Mouse (Mus musculus) brain, embryonic 14.5 days (tissue): ENCODE data around the gene Rad51b. TPM values are rescaled to one million over a fixed set of nuclear protein-coding genes. Genes with fewer than 3 reads are reported as not detected.

Source experiments
- DNase-seq: peaks from one replicate; pipeline ENCODE4 v3.0.0-alpha.2; 2011; ENCODE audit warnings: low read depth
- CTCF ChIP-seq: fragments of 200-500 bp; IDR thresholded peaks from 2 replicates; pipeline ENCODE4 v1.5.1; 2012; ENCODE audit warnings: inconsistent platforms, mild to moderate bottlenecking, moderate library complexity, borderline replicate concordance; ENCODE audit not compliant: insufficient read depth, insufficient read length; ENCODE audit errors: extremely low read depth
- POLR2A ChIP-seq: fragments of 200-500 bp; IDR thresholded peaks from 2 replicates; pipeline ENCODE4 v1.6.1; 2012; ENCODE audit warnings: mild to moderate bottlenecking, inconsistent platforms, borderline replicate concordance; ENCODE audit not compliant: poor library complexity, insufficient read depth, insufficient read length, severe bottlenecking; ENCODE audit errors: extremely low read depth
- polyA plus RNA-seq: library from polyadenylated mRNA; depleted of rRNA; stranded (reverse); fragments of >200 nt; gene quantifications from 2 replicates; pipeline ENCODE4 v1.2.3, GENCODE M21; 2012

The Rad51b gene
- polyA plus RNA-seq, 1 experiment: 1.1 TPM

DNA sequence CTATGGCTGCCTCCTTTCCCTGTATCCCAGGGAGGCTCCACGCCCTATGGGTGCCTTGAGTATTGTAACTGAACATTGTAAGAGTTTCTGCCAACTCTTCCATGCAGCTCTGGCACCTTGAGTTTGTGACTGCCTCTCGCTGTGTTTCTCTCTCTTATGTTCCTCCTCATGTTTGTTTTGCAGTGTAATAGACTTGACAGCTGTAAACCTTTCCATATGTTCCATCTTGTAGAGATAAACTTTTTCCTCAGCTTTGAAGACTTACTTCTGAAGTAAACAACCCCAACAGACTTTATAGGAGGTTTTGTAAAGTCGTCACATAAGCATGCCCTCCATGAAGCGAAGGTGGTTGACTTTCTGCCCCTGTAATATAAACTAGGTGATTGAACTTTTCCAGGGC is 134.1 kb downstream of the Rad51b start:
- no peak for DNase-seq
- TF ChIP-seq CTCF (no peak), POLR2A (no peak)

DNA sequence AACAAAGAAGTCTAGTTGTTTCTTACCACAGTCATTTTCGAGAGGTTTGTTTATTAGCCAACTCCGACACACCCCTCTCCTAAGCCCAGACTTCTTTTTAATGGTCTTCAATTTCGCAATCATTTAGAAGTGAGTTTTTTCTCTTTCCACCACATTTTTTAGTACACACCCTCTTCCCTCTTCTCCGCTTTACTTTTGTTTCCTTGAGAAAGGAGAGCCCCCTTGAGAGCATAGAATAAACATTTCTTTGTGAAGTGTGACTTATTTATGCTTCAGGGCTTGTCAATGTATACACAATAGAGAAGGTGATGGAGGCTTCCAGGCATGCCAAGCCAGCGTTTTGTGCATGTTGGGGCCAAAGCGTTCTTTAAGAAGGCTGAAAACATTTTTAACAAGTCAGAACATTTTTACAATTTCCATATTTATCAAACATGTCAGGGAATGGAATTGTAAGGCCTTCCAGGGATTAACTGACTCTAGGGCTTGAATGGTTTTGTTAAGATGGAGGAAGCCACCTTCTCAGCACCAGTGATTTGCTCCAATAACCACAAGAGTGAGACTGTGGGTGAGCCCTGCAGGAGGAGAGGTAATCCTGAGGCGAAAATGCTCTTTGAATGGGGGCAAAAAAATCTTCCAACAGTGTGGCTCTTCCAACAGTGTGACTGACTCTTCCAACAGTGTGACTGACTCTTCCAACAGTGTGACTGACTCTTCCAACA is 136.8 kb downstream of the Rad51b start:
- TF ChIP-seq POLR2A: no peak
- peak; percentile 42 for DNase-seq

DNA sequence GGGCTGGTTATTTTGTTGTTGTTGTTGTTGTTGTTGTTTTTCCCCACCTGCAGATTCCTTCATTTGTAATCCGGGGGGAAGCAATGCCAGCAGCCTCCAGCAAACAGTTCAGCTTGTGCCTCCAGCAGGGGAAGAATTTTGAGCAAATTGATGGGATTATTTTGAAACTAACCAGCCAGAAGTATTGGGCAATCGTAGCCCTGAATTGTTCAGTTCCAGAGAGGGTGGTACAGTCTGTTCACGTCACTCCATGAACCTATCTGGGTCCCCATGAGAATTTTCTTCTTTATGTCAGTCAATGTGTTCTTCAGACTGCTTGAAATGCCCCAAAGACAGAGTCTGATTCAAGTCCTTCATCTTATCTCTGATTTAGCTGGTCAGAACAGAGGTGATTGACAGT is 138.4 kb downstream of the Rad51b start:
- no peak for DNase-seq
- TF ChIP-seq CTCF (no peak), POLR2A (no peak)

DNA sequence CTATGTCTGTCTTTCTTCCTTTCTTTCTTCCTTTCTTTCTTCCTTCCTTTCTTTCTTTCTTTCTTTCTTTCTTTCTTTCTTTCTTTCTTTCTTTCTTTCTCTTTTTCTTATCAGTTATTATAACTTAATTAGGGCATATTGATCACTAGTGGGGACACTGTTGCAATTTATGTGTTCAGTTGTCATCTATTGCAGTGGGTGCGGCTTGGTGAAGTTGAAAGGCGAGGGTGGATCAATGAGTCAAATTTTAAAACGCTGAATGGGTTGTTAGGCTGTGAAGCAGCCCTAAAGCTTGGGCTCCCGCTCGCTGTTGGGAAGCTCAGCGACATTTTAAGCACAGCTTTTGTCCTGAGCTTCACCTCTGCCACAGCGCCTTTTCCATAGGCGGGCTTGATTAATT is 139.0 kb downstream of the Rad51b start:
- TF ChIP-seq POLR2A: no peak
- no peak for TF ChIP-seq CTCF
- no peak for DNase-seq

DNA sequence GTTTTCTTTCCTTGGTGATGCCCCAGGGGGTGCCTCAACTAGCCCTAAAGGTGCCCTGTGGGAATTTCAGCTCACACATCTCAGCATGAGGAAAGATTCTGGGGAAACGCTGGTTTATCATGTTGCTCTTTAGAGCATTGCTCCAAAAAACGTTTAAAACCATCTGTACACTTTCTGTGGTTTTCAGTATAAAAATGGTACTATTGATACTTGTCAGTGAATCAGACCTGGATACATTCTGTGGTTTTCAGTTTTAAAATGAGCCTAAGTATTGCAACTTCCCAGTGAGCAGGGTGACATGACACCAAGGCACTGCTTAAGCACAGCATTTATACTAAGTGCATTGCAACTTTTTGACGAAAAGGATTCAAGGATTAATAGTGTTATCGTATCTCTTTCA is 139.8 kb downstream of the Rad51b start:
- DNase-seq: no peak
- TF ChIP-seq CTCF (no peak), POLR2A (no peak)

DNA sequence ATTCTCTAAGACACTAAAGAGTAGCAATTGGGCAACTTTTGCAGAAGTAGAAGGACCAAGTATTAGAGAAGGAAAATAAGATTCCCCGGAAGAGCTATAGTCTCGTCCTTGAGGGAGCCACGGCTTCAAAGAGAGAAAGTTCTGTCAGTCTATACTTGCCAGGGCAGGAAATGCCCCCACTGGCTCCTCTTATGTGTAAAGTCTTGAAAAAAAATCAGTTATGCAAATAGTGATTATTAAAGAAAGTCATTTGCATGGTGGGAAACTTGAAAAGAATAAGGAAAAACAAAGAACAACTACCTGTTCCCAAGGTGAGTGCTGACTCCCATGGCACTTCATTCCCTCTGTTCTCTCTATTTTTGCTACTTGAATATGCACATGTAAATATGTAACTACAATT is 140.5 kb downstream of the Rad51b start:
- TF ChIP-seq CTCF (no peak), POLR2A (no peak)
- DNase-seq: no peak

DNA sequence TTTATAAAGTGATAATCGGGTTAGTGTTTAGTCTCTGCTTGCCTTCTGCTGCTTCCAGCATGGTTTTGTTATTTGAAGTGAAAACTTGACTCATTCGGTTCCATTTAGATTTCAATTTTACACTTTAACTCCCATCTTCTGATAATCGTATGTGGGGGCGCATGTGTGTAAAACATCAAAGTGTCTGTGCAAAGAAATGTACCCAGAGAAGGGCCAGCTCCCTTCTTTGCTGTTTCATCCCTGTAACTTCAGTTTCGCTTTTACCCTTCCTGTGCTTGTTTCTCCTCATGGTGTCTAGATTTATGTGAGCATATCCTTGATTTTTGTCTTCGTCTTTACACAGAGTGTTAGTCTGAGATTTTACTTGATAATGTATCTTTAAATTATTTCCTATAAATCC is 142.9 kb downstream of the Rad51b start:
- DNase-seq: no peak
- no peak for TF ChIP-seq CTCF
- TF ChIP-seq POLR2A: no peak

DNA sequence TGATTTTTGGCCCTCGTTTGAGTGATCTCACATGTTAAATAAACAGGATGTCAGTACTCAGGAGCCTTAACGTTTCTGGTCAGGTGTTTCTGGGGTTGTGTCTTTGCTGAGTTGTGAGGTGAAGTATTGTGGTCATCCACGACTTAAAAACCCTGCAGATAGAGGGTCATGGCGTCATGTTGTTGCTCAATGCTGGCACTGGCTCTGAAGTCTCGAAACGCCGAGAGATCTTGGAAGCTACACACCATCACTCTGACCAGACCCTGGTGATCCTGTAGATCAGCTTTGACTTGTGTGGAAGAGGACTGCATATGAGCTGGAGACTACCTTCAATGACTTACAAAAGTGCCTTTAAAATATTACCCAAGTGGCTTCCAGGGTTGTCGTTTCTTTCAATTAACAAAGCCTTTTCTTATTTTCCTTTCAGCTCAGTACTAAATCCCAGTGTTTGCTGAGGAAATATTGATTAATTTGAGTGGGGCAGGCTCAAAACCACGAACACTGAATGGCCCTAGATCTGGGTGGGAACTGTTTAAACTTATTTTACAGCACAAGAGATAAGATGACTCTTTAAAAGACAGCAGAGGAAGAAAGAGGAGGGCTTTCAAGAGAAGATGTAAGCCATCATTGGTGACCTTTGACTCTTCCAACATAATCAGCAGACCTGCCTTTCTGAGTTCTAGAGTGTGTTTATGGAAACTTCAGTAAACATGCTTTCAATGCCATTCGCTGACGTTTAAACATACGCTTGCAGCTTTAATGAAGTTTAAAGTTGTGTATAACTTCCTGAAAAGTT is 144.3 kb downstream of the Rad51b start:
- DNase-seq: no peak
- TF ChIP-seq CTCF (no peak), POLR2A (no peak)

DNA sequence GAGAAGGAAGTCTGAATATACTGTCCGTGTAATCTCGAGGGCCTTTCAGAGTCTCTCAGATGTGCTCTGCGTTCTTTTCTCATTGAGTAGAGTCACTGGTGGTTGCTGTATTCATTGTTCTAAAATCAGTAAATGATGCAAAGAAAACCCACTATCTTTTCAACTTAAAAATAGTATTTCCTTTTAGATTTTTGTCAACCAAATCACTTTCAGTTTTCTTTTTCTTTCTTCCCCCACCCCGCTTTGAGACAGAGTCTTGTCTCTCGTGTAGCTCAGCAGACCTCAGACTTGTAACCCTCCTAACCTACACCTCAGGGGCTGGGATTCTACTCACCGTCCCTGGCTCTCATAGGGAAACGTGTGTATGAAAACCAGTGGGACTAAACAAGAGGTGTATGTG is 145.0 kb downstream of the Rad51b start:
- TF ChIP-seq POLR2A (no peak), CTCF (no peak)

DNA sequence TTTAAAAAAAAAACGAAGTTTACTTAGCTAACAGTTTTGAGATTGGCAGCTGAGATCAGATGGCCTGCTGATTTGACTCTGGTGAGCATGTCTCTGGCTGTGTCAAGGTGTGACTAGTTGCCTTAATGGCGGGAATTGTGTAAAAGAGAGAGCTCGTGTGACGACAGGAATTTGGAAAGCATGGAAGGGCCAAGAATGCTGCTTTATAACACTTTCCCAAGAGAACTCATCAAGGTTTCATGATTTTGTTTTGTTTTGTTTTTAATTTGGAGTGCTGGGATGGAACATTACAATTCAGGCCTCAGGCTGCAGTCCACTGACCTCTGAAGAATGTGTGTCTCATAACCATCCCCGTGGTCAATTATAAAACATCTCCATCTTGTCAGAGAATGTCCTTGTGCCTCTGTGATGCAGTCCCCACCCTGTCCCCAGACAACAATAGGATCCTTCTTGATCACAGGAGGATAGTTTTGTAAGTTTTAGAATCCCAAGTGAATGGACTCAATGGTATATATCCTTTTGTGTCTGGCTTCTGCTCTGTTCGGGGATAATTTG is 145.8 kb downstream of the Rad51b start:
- no peak for TF ChIP-seq CTCF
- no peak for TF ChIP-seq POLR2A
- no peak for DNase-seq

More for the DNA sequence above, 145.0 kb downstream of the Rad51b start:
- DNase-seq: no peak

DNA sequence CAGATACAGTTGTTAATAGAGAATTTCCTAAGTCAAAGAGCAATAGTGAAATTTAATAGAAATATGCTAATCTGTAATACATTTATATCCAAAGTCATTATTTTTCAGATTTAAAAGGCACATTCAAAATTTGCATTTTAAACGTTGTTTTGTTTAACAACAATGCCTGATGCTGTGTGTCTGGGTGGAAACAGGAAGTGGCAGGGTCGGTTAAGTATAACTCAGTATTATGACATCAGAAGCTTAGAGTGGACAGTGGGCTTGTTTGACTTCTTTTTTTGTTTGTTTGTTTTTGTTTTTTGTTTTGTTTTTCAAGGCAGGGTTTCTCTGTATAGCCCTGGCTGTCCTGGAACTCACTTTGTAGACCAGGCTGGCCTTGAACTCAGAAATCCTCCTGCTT is 147.6 kb downstream of the Rad51b start:
- TF ChIP-seq POLR2A (no peak), CTCF (no peak)
- DNase-seq: no peak

DNA sequence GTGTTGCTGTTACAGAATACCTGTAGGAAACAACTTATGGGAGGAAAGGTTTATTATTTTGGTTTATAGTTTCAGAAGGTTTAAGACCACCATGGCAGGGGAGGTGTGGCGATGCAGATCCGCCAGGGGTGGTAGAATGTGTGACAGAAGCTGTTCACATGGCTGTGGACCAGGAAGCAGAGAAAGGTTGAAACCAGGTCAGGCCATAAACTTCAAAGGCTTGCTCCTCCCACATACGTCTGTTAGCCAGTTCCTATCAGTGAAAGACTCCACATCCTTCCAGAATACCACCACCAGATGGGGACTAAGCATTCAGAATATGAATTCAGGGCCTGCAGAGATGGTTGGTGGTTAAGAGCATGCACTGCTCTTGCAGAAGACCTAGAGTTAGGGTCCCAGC is 150.0 kb downstream of the Rad51b start:
- no peak for DNase-seq
- TF ChIP-seq CTCF: no peak
- no peak for TF ChIP-seq POLR2A

DNA sequence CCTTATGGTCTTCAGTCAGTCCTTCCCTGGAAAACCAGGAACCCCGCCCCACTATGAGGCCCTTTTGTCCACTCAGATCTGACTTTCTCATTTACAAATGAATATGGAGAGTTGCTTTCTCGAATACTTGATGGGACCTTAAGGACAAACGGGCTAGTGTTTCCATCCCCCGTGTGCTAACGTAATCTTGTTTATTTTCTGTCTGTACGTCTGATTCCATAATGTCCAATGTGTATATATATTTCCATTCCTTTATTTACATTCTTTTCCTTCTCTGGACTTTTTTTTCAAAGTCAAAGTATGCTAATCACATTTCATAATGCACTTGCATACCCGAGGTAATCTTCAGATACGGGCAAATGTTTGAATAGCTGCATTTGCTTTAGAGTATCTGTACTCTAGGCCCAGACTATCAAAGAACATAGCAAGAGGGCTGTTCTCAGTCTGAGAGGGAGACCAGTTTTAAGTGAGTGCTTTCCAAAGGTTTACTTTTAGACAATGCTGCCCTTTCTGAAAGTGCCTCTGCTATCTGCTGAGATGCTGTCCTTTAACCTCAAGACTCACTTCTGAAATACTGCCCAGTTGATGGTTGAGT is 152.8 kb downstream of the Rad51b start:
- no peak for DNase-seq
- TF ChIP-seq CTCF: no peak
- TF ChIP-seq POLR2A: no peak
